Mouse (Mus musculus): ENCODE results near the gene Tmem147. TPM values are rescaled to one million over a fixed set of nuclear protein-coding genes. Genes with fewer than 3 reads are reported as not detected.
A peak's percentile ranks its signal among the peaks of the same experiment; 100 is the strongest.

The Tmem147 gene
- total RNA-seq, 2 experiments from 2014 or later = 246 to 247 TPM

DNA sequence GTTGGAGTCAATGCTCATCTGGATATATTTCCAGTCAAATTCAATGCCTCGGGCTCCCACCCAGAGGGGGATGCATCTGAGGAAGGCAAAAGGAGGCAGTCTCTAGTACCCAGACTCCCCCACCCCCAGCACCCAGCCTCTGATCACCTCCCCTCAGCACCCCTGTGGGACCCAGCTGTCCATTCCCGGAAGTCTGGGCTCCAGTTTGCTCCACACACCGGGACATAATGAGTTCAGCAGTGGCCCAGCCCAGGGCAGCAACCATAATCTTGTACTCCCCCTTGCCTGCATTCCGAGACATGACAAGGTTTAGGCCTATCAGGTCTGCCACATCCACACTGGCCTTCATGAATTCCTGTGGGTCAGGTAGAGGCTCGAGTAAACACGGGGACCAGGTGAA is 1.1 kb downstream of the Tmem147 start:
- no peak for DNase-seq

- DNase-seq = no peak
These were observed 5.9 kb downstream of the Tmem147 start for GRCm38 (mm10) chr7:30723274-30723953.

DNA sequence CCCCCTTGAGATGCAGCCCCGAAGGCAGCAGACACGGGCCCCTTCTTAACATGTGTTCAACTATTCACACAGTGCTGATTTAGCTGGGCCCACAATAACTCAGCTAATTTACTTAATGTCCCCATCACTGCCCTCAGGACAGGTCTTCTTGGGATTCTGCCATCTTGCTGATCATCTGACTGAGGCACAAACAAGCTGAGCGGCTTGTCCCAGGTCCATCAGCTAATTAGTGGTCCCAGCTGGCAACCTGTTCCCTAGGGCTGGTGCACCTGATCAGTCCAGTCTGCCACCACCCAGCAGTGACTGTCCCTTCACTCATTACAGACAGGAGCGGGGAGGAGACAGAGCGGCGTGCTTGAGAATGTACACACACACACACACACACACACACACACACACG is 8.1 kb downstream of the Tmem147 start:
- DNase-seq = no peak

GRCm38 (mm10) chr7:30719669-30720068 is 9.7 kb downstream of the Tmem147 start:
- DNase-seq = no peak

DNA sequence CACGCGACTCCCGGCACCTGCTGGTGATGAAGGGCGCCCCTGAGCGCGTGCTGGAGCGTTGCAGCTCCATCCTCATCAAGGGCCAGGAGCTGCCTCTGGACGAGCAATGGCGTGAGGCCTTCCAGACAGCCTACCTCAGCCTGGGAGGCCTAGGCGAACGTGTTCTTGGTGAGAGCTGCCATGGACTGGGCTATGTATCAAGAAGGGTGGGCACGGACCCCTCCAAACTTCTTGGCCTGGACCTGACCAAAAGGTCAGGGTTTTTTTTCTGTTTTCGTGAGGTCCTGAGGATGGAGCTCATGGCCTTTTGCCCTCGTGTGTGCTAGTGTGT is 11.7 kb downstream of the Tmem147 start:
- no peak for DNase-seq

DNA sequence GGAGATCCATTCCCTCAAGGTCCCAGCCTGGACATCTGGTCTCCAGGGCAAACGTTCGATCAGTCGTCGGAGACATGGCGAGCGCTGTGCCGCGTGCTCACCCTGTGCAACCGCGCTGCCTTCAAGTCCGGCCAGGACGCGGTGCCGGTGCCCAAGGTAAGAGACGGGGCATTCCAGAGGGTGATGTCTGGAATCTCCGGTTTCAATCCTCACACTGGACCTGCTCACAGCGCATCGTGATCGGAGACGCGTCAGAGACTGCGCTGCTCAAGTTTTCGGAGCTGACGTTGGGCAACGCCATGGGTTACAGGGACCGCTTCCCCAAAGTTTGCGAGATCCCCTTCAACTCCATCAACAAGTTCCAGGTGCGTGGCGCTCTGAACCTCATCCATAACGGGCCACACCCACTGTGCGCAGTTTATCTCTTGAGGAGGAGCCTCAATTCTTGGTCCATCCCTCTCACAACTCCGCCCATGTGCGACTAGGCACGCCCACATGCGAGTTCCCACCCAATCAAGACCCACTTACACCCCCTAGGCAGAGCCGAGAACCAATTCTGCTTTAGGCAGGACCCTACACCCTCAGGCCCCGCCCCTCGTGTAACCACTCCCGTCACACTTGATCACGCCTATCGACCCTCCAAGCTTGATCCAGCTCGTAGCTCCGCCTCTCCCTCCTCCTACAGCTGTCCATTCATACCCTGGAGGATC is 12.2 kb downstream of the Tmem147 start:
- peak; percentile 87 for DNase-seq

- DNase-seq = no peak
These were observed 17.4 kb downstream of the Tmem147 start, which contains the start of gene Atp4a for GRCm38 (mm10) chr7:30711942-30712341. Atp4a (plus strand) TSS chr7:30712209.

GRCm38 (mm10) chr7:30707441-30707840 is 21.9 kb downstream of the Tmem147 start:
- DNase-seq = no peak

DNA sequence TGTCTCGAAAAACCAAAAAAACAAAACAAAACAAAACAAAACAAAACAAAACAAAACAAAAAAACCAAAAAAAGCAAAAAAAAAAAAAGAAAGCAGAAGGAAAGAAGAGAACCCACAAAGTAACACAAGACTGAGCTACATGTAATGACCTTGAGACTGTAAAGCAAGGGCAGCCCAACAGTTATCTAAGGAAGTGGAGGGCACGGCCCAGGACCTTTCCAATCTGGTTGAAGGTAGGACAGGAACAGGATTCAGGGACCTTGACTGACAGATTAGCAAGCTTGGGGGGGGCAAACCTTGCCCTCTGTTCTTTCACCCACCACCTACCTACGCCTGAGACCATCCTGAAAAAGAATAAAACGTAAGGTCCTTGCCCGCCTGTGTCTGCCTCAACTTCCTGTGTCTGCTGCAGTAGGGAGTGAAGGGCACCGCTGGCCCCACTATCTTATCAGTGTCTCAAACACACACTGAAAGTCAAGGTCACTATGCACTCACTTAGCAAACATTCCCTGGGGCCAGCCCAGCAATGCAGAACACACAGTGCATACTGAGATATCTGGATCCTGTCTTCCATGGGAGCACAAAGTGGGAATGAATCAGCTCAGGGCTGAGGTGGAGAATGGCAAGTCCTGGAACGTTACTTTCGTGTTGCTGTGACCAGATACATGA is 23.0 kb downstream of the Tmem147 start:
- DNase-seq = peak; percentile 62

DNA sequence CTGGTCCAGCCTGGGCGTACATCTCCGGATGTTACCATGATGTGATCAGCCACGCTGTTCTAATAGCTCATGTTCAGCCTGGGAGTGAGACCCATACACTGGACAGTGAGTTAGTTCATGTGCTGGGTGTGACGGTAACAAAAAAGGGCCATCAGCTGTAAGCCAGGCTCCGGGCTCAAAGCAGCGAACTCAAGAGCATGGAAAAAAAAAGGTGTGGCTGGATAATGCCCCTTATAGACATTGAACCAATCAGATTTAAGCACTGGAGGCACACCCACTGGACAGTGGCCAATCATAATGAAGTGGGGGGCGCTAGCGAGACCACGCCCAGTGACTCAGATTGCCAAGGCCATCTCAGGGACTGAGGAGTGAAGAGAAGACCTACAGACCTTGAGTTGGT is 30.8 kb downstream of the Tmem147 start, which contains the start of gene 2200002J24Rik:
Gene 2200002J24Rik, plus strand, starts transcription at position 338 of the 400 bp plus-strand sequence.
- peak; percentile 83 for DNase-seq

DNA sequence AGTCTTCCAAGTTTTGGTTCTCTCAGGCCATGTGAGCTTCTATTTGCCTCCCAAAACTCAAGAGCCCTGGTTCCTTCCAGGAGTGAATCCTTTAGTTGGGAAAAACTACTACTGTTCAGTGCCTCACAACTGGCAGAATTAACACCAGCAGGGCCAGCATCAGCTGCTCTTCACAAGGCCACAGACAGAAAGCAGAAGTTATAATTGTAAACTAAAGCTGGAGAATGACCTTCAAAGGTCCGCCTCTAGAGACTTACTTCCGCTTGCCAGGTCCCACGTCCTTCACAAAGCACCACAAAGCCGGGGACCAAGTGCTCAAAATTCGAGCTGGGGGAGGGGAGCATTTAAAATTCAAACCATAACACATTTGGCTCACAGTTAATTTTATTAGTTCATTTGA is 31.2 kb downstream of the Tmem147 start:
- peak; percentile 28 for DNase-seq

DNA sequence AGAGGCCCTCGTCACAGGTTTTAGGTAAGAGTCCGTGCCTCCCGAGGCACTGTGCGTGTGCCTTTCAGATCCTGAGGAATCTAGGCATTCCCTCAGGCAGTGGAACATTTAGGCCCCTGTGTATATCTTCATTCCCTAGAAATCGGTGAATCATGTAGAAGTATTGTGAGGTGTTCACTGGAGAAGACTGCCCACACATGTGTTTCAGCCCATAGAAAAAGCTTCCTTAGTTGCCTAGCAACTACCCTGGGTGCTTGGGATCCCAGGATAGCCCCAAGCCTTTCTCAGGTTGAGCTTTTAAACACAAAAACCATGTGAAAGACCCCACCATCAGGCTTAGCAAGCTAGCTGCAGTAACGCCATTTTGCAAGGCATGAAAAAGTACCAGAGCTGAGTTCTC is 41.0 kb downstream of the Tmem147 start:
- DNase-seq = no peak

DNA sequence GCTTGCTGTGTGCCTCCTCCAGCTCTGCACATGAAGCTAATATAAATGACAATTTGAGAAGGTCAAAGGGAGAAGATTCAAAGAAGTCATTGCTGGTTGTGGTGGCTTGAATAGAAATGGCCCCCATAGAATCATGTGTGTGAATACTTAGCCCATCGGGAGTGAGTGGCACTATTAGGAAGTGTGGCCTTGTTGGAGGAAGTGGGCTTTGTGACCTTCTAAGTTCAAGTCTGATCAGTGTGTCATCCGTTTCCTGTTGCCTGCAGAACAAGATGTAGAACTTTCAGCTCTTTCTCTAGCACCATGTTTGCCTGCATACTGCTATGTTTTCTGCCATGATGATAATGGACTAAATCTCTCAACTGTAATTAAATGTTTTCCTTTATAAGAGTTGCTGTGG is 45.9 kb downstream of the Tmem147 start:
- no peak for DNase-seq

DNA sequence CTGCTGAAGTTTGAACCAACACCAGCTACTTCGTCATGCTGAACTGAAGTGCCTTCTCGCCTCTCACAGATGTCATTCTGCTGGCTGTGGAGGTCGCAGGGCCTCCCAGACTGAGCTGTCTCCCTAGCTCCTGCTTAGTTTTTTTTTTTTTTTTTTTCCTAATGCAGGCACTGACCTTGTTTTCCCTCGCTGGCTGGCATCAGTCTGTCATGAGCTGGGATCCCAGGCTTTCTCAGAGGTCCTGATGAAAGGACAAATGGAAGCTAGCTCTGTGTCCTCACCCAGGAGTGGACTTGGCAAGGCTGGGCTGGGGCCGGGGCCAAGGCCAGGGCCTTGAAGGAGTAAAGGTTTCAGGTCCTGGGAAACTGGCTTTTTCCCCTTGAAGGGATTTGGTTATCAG is 47.4 kb downstream of the Tmem147 start:
- peak; percentile 44 for DNase-seq

DNA sequence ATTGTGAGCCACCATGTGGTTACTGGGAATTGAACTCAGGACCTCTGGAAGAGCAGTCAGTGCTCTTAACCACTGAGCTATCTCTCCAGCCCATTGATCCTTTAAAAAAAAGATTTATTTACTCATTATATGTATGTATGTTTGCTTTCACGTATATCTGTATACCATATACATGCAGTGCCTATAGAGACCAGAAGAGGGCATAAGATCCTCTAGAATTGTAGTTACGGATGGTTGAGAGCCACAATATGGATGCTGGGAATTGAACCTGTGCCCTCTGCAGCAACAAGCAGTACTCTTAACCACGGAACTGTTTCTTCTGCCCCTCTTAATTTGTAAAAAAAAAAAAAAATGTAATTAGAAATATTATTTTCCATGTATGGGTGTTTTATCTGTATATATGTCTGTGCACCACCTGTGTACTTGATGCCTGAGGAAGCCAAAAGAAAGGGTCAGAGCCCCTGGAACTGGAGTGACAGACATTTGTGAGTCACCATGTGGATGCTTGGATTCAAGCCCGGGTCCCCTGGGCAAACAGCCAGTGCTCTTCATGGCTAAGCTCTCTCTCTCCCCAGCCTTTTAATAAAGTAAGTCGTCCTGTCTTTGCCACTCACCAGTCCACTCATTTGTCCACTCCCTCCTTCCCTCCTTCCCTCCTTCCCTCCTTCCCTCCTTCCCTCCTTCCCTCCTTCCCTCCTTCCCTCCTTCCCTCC is 50.9 kb downstream of the Tmem147 start:
- DNase-seq = peak; percentile 89

Other genes starting within 250 kb of the Tmem147 start
- gene Prodh2, start 235.9 kb downstream of the Tmem147 start, total RNA-seq (2021) = 10 to 100 TPM; 26.0 to 56.1 TPM
- 10 to 100 TPM in 1 of 2 experiments, 1 to 10 TPM in 1; 5.0 to 11.7 TPM for gene Arhgap33, start 194.5 kb downstream of the Tmem147 start, total RNA-seq (2021)
- gene Hspb6, start 177.4 kb downstream of the Tmem147 start, total RNA-seq (2021) = 10 to 100 TPM; 25.5 to 68.9 TPM
- 10 to 100 TPM in 1 of 2 experiments, 1 to 10 TPM in 1; 5.3 to 10.1 TPM for gene Proser3, start 177.2 kb downstream of the Tmem147 start, total RNA-seq (2021)
- 10 to 100 TPM; 34.4 to 40.5 TPM for gene Lin37, start 169.7 kb downstream of the Tmem147 start, total RNA-seq (2021)
- 10 to 100 TPM; 61.4 to 71.1 TPM for gene U2af1l4, start 166.2 kb downstream of the Tmem147 start, total RNA-seq (2021)
- 1 to 10 TPM; 2.4 to 7.1 TPM for gene Gm49396, start 166.2 kb downstream of the Tmem147 start, total RNA-seq (2021)
- gene Psenen, start 165.9 kb downstream of the Tmem147 start, total RNA-seq (2021) = 100 to 1,000 TPM; 119 to 128 TPM
- 1 to 10 TPM; 2.6 to 4.7 TPM for gene Igflr1, start 164.1 kb downstream of the Tmem147 start, total RNA-seq (2021)
- gene Kmt2b, start 140.8 kb downstream of the Tmem147 start, total RNA-seq (2021) = 10 to 100 TPM; 34.9 to 48.7 TPM
- gene Zbtb32, start 130.6 kb downstream of the Tmem147 start, total RNA-seq (2021) = under 1 TPM; 0.18 to 0.27 TPM
- gene Upk1a, start 116.7 kb downstream of the Tmem147 start, total RNA-seq (2021) = under 1 TPM; 0.33 to 0.48 TPM
- 1,000 to 10,000 TPM; 3,012 to 3,285 TPM for gene Cox6b1, start 103.4 kb downstream of the Tmem147 start, total RNA-seq (2021)
- not detected for gene Etv2, start 93.7 kb downstream of the Tmem147 start, total RNA-seq (2021)
- gene Rbm42, start 79.2 kb downstream of the Tmem147 start, total RNA-seq (2021) = 10 to 100 TPM; 64.5 to 72.9 TPM
- 10 to 100 TPM; 10.5 to 12.4 TPM for gene Haus5, start 64.5 kb downstream of the Tmem147 start, total RNA-seq (2021)
- not detected for gene Pmis2, start 57.9 kb downstream of the Tmem147 start, total RNA-seq (2021)
- 1 to 10 TPM in 1 of 2 experiments, not detected in 1; 2.6 TPM for gene 2200002J24Rik, start 30.6 kb downstream of the Tmem147 start, total RNA-seq (2021)
- 1 to 10 TPM; 2.3 to 3.1 TPM for gene Atp4a, start 17.3 kb downstream of the Tmem147 start, total RNA-seq (2021)
- gene Gapdhs, start 14.1 kb upstream of the Tmem147 start, total RNA-seq (2021) = not detected
- 10 to 100 TPM; 25.4 to 34.6 TPM for gene Sbsn, start 21.9 kb upstream of the Tmem147 start, total RNA-seq (2021)
- 1 to 10 TPM; 2.6 to 3.9 TPM for gene Dmkn, start 34.2 kb upstream of the Tmem147 start, total RNA-seq (2021)
- 1 to 10 TPM; 1.5 to 1.6 TPM for gene Krtdap, start 58.4 kb upstream of the Tmem147 start, total RNA-seq (2021)
- gene Ffar2, start 94.2 kb upstream of the Tmem147 start, total RNA-seq (2021) = 1 to 10 TPM in 1 of 2 experiments, under 1 TPM in 1; 0.94 to 1.7 TPM
- under 1 TPM; 0.27 to 0.88 TPM for gene Ffar3, start 126.6 kb upstream of the Tmem147 start, total RNA-seq (2021)
- under 1 TPM; 0.09 to 0.12 TPM for gene Ffar1, start 132.0 kb upstream of the Tmem147 start, total RNA-seq (2021)
- gene Cd22, start 150.8 kb upstream of the Tmem147 start, total RNA-seq (2021) = 1 to 10 TPM; 3.3 to 5.1 TPM
- gene Mag, start 185.3 kb upstream of the Tmem147 start, total RNA-seq (2021) = under 1 TPM; 0.45 to 0.58 TPM
- gene Hamp2, start 195.1 kb upstream of the Tmem147 start, total RNA-seq (2021) = 1 to 10 TPM in 1 of 2 experiments, not detected in 1; 1.1 TPM
- 1 to 10 TPM in 1 of 2 experiments, under 1 TPM in 1; 0.88 to 1.3 TPM for gene Hamp, start 214.5 kb upstream of the Tmem147 start, total RNA-seq (2021)
- gene Usf2, start 227.3 kb upstream of the Tmem147 start, total RNA-seq (2021) = 100 to 1,000 TPM; 105 to 108 TPM
- 10 to 100 TPM; 11.2 to 21.6 TPM for gene Lsr, start 243.9 kb upstream of the Tmem147 start, total RNA-seq (2021)
- gene Fam187b, start 244.2 kb upstream of the Tmem147 start, total RNA-seq (2021) = under 1 TPM; 0.39 to 0.63 TPM

Measured in adrenal gland, postnatal 10 days (tissue).